Mouse (Mus musculus) leukemia stem cell, adult 10-12 weeks (primary cell): ENCODE measurements around the gene Has3. TPM values are rescaled to one million over a fixed set of nuclear protein-coding genes. Genes with fewer than 3 reads are reported as not detected.

Experiments used
- polyA plus RNA-seq: library from polyadenylated mRNA; stranded (reverse); fragments of >175 nt; gene quantifications from 2 replicates; pipeline ENCODE4 v1.2.3, GENCODE M21; 2012; ENCODE audit warnings: low replicate concordance

Gene Has3
- polyA plus RNA-seq: not detected in 2 replicates

DNA sequence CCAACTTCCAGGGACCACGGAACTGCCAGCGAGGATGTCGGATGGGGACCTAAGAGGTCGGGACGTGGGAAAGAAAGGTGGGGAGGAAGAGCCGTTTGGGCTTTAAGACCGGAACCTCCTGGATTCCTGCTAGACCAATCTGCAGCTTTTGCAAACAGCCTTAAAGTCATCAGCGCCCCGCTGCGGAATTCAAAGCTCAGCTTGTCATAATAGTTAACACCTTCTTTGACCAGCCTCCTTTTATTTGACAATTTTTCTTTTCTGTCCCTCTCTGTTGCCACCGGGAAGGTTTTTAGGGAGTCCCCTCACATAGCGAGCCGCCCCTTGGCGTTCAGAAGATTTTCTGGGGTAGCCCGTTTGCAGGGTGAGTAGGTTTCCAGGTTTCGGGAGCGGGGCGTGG is at the start of gene Has3:
Gene Has3, plus strand, starts transcription at position 192 of the 400 bp plus-strand sequence.

DNA sequence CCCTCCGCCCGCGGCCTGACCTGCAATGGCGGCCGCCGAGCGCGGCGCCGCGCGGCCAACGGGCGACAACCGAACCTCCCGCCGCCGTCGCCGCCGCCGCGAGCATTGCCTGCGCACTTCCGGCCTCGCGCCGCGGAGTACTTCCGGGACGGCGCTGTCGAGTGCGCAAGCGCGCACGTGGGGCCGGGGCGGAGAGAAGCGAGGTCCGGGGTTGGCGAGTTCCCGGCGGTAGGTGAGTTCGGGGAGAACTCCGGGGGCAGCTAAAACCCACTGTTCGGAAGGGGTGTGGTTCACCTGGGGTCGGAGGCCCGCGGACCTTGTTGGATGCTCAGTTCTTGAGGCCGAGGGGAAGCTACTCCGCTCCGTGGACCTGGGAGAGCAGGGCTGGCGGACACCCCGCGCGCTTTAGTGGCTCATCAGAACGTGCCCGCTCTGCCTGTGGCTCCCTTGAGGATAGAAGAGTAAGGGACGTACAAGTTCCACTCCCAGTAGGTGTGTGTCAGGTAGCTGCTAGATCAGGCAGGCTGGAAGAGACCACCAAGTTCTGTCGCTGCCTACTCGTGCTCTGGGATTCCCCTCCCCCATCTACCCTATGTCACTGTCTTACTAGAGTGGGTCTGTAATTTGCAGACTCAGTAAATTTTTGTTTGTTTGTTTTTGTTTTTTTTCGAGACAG is 23.6 kb downstream of the Has3 start, which contains the start of gene Utp4:
Gene Utp4, plus strand, starts transcription at position 156 of the 676 bp plus-strand sequence.

Other genes starting within 250 kb of the Has3 start
- 1.0 and 1.2 TPM in 2 replicates for gene Tango6, start 187.2 kb upstream of the Has3 start, polyA plus RNA-seq
- gene Utp4, start 23.4 kb downstream of the Has3 start, polyA plus RNA-seq: 7.8 and 14.4 TPM in 2 replicates
- 1.3 and 3.1 TPM in 2 replicates for gene Sntb2, start 65.5 kb downstream of the Has3 start, polyA plus RNA-seq
- 12.8 and 19.3 TPM in 2 replicates for gene Vps4a, start 161.0 kb downstream of the Has3 start, polyA plus RNA-seq
- 0.83 and 8.1 TPM in 2 replicates for gene Pdf, start 178.4 kb downstream of the Has3 start, polyA plus RNA-seq
- 16.6 and 19.9 TPM in 2 replicates for gene Cog8, start 186.4 kb downstream of the Has3 start, polyA plus RNA-seq
- gene Nip7, start 186.6 kb downstream of the Has3 start, polyA plus RNA-seq: 5.6 and 9.5 TPM in 2 replicates
- gene Tmed6, start 195.4 kb downstream of the Has3 start, polyA plus RNA-seq: not detected in 2 replicates
- 14.6 and 15.3 TPM in 2 replicates for gene Terf2, start 226.3 kb downstream of the Has3 start, polyA plus RNA-seq